Mouse (Mus musculus) midbrain, embryonic 13.5 days (tissue): ENCODE data around the gene Rhbg. TPM values are rescaled to one million over a fixed set of nuclear protein-coding genes. Genes with fewer than 3 reads are reported as not detected.

Experiments used
- ATAC-seq: fragments of 200-750 bp; cut with Nextera tagmentation; 2 replicates; pipeline ENCODE4 v1.8.0; 2017; ENCODE audit warnings: mild to moderate bottlenecking, moderate TSS enrichment, moderate library complexity
- H3K27ac ChIP-seq: fragments of 300-500 bp; sonication (generic); 2 replicates; pipeline ENCODE4 v1.5.1; 2015; ENCODE audit warnings: inconsistent platforms, mild to moderate bottlenecking, moderate library complexity
- H3K27me3 ChIP-seq: fragments of 300-500 bp; sonication (generic); 2 replicates; pipeline ENCODE4 v1.6.1; 2015; ENCODE audit warnings: mild to moderate bottlenecking, inconsistent platforms
- H3K36me3 ChIP-seq: fragments of 300-500 bp; sonication (generic); 2 replicates; pipeline ENCODE4 v1.6.1; 2015; ENCODE audit warnings: mild to moderate bottlenecking, inconsistent platforms
- H3K4me1 ChIP-seq: fragments of 300-500 bp; sonication (generic); replicated peaks from 2 replicates; pipeline ENCODE4 v1.6.1; 2015; ENCODE audit warnings: inconsistent platforms
- H3K4me2 ChIP-seq: fragments of 300-500 bp; sonication (generic); replicated peaks from 2 replicates; pipeline ENCODE4 v1.6.1; 2015; ENCODE audit warnings: moderate library complexity, mild to moderate bottlenecking, inconsistent platforms
- H3K4me3 ChIP-seq: fragments of 300-500 bp; sonication (generic); replicated peaks from 2 replicates; pipeline ENCODE4 v1.5.1; 2015; ENCODE audit warnings: mild to moderate bottlenecking, inconsistent platforms
- H3K9ac ChIP-seq: fragments of 300-500 bp; sonication (generic); replicated peaks from 2 replicates; pipeline ENCODE4 v1.6.1; 2015; ENCODE audit warnings: mild to moderate bottlenecking, inconsistent platforms
- H3K9me3 ChIP-seq: fragments of 300-500 bp; sonication (generic); 2 replicates; pipeline ENCODE4 v1.6.1; 2016; ENCODE audit warnings: mild to moderate bottlenecking, inconsistent platforms
- WGBS: fragments of 180-500 bp; shearing (Covaris S2); methylation state at CpG from one replicate; pipeline ENCODE4 v1.1.7; 2015; 5-methylcytosine and 5-hydroxymethylcytosine counted together
- polyA plus RNA-seq: library from polyadenylated mRNA; unstranded; fragments of >200 nt; fragmentation: Nextera tagmentation; extraction: Ambion mirVana; gene quantifications from 2 replicates; pipeline ENCODE4 v1.2.1, GENCODE M21; 2015

Gene Rhbg
- polyA plus RNA-seq, 1 experiment from 2014 or later, result not detected

DNA sequence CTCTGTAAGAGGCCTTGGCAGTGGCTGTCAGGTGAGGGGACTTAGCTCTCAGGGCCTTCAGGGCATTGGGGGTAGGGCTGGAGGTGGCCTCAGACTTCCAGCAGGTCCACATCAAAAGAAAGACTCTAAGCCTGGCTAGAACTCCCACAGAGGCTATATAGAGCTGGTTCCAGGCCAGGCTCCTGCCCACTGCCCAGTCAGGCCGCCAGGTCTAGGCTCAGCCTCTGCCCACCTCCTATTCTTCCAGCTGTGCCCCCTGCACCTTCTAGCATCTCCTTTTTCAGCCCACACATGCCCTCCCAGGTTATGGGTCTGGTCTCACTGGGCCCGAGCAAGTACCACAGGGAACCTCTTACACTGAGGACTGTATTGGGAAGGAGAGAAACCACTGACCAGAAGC, 29.6 kb downstream of the Rhbg start:
- peaks cover 71% of the 10 kb centered on the region for H3K36me3 ChIP-seq
- H3K4me1 ChIP-seq, result peaks cover 98% of the 10 kb centered on the region

GRCm38 (mm10) chr3:88222446-88222845, 32.1 kb downstream of the Rhbg start:
- H3K4me2 ChIP-seq, result peak overlapping the region; percentile 23; the same call in 1 of the 2 replicates
- 48% methylated on average over 6 of the region's 6 CpGs for WGBS
- H3K36me3 ChIP-seq, result peaks cover 53% of the 10 kb centered on the region
- peak; percentile 3; the same call in 1 of the 2 replicates for ATAC-seq
- no peaks in the 10 kb centered on the region for H3K9me3 ChIP-seq
- H3K27me3 ChIP-seq, result peaks cover 60% of the 10 kb centered on the region
- H3K9ac ChIP-seq, result no peak overlapping the region; the same call in 1 of the 2 replicates
- no peak overlapping the region for H3K4me3 ChIP-seq
- H3K27ac ChIP-seq, result peak overlapping the region; percentile 96
- peaks cover 95% of the 10 kb centered on the region for H3K4me1 ChIP-seq

More for the DNA sequence above, 29.6 kb downstream of the Rhbg start:
- Histone ChIP-seq H3K9me3 (no peaks in the 10 kb centered on the region), H3K9ac (no peak overlapping the region; the same call in 1 of the 2 replicates), H3K4me2 (0 out of 2 replicates have a peak overlapping the region, but pooled peaks have one; percentile 1), H3K27ac (peak overlapping the region; percentile 96), H3K27me3 (peaks cover 49% of the 10 kb centered on the region), H3K4me3 (no peak overlapping the region)
- 53% methylated on average over 2 of the region's 2 CpGs for WGBS
- ATAC-seq, result no peak

- Histone ChIP-seq H3K9me3 (no peaks in the 10 kb centered on the region), H3K27ac (peak overlapping the region; percentile 96), H3K4me2 (peak overlapping the region; percentile 74), H3K9ac (peak overlapping the region; percentile 61; the same call in 1 of the 2 replicates), H3K4me3 (no peak overlapping the region), H3K27me3 (peaks cover 67% of the 10 kb centered on the region), H3K36me3 (peaks cover 48% of the 10 kb centered on the region), H3K4me1 (peaks cover 95% of the 10 kb centered on the region)
- peak; percentile 80 for ATAC-seq
- 32% methylated on average over 12 of the region's 12 CpGs for WGBS
These were observed 32.8 kb downstream of the Rhbg start for GRCm38 (mm10) chr3:88221519-88222390.

DNA sequence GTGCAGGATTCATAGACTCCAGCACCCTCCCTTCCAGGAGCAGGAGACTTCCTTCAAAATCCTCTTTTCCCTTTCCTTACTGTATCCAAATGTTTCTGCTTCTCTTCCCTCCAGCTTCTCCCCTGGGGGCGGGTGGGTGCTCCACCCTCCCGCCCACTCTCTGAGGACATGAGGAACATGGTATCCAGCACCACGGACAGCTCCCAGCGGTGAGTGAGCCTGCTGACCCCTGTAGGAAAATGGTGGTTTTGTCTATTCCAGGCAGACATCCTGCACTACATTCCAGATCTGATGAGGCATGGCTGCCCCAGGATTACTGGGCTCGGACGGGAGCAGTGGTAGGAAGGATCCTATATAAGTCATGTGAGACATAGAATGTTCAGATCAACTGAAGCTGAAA, 33.7 kb downstream of the Rhbg start:
- WGBS, result 2% methylated on average over 6 of the region's 6 CpGs
- H3K27me3 ChIP-seq, result peaks cover 74% of the 10 kb centered on the region
- peak overlapping the region; percentile 74 for H3K4me2 ChIP-seq
- peaks cover 95% of the 10 kb centered on the region for H3K4me1 ChIP-seq
- no peaks in the 10 kb centered on the region for H3K9me3 ChIP-seq
- H3K36me3 ChIP-seq, result peaks cover 47% of the 10 kb centered on the region
- peak overlapping the region; percentile 96 for H3K27ac ChIP-seq
- no peak for ATAC-seq
- peak overlapping the region; percentile 61 for H3K9ac ChIP-seq
- peak overlapping the region; percentile 22; the same call in 1 of the 2 replicates for H3K4me3 ChIP-seq

GRCm38 (mm10) chr3:88219940-88220339, 34.6 kb downstream of the Rhbg start:
- H3K4me2 ChIP-seq, result peak overlapping the region; percentile 74
- H3K4me3 ChIP-seq, result peak overlapping the region; percentile 22
- peaks cover 79% of the 10 kb centered on the region for H3K27me3 ChIP-seq
- H3K9ac ChIP-seq, result peak overlapping the region; percentile 61
- peak overlapping the region; percentile 96 for H3K27ac ChIP-seq
- WGBS, result 10% methylated on average over 9 of the region's 9 CpGs
- peaks cover 95% of the 10 kb centered on the region for H3K4me1 ChIP-seq
- 0 out of 2 replicates have a peak, but pooled peaks have one; percentile 15 for ATAC-seq
- peaks cover 43% of the 10 kb centered on the region for H3K36me3 ChIP-seq
- H3K9me3 ChIP-seq, result no peaks in the 10 kb centered on the region

DNA sequence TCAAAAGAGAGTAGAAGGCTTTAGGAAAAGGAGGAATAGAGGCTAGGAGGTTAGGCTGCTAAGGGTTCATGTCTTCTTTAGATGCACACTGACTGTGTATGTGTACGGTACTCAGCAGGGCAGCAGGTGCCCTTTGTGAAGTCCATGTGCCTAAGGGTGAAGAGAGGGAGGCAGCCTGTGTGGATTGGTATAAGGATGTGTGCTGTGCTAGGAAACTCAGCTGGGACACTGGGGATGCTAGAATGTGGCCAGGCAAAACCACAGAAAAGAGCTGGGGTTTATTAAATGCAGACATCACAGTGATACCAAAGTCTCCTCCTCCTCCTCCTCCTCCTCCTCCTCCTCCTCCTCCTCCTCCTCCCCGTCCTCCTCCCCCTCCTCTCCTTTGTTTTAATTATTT, 36.8 kb downstream of the Rhbg start:
- no peak for ATAC-seq
- peak overlapping the region; percentile 74 for H3K4me2 ChIP-seq
- H3K9me3 ChIP-seq, result no peaks in the 10 kb centered on the region
- WGBS, result 45% methylated on average over 1 of the region's 2 CpGs
- peak overlapping the region; percentile 96 for H3K27ac ChIP-seq
- peak overlapping the region; percentile 96 for H3K9ac ChIP-seq
- H3K4me1 ChIP-seq, result peaks cover 94% of the 10 kb centered on the region
- H3K4me3 ChIP-seq, result peak overlapping the region; percentile 67
- H3K36me3 ChIP-seq, result peaks cover 22% of the 10 kb centered on the region
- H3K27me3 ChIP-seq, result peaks cover 83% of the 10 kb centered on the region

GRCm38 (mm10) chr3:88216534-88217326, 37.8 kb downstream of the Rhbg start:
- Histone ChIP-seq H3K36me3 (peaks cover 24% of the 10 kb centered on the region), H3K27ac (peak overlapping the region; percentile 96), H3K27me3 (peaks cover 91% of the 10 kb centered on the region), H3K4me2 (peak overlapping the region; percentile 74), H3K9ac (peak overlapping the region; percentile 96), H3K4me1 (peaks cover 94% of the 10 kb centered on the region), H3K4me3 (peak overlapping the region; percentile 67), H3K9me3 (no peaks in the 10 kb centered on the region)
- 14% methylated on average over 7 of the region's 7 CpGs for WGBS
- ATAC-seq, result no peak

DNA sequence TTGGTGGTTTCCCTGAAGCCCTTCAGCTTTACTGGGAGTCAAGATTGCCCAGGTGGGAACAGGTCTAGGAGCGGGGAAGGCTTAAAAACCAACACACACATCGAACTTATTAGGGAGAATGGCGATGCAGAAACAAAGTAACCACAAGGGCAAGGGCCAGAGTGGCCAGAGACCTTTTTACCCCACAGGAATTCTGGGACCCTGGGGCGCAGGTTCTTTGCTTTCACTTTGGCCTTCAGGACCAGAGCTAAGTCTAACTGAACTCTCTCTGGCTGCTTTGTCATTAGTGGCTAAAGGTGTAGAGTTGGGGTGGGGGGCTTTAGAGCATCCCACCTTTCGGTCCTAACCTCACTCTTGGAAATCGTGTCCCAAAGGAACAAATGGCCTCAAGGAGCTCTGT, 38.4 kb downstream of the Rhbg start:
- Histone ChIP-seq H3K36me3 (peaks cover 25% of the 10 kb centered on the region), H3K4me1 (peaks cover 89% of the 10 kb centered on the region), H3K27me3 (peaks cover 93% of the 10 kb centered on the region), H3K9me3 (no peaks in the 10 kb centered on the region), H3K9ac (peak overlapping the region; percentile 96), H3K27ac (peak overlapping the region; percentile 96), H3K4me2 (peak overlapping the region; percentile 74), H3K4me3 (peak overlapping the region; percentile 67)
- ATAC-seq, result no peak
- WGBS, result 10% methylated on average over 6 of the region's 6 CpGs

DNA sequence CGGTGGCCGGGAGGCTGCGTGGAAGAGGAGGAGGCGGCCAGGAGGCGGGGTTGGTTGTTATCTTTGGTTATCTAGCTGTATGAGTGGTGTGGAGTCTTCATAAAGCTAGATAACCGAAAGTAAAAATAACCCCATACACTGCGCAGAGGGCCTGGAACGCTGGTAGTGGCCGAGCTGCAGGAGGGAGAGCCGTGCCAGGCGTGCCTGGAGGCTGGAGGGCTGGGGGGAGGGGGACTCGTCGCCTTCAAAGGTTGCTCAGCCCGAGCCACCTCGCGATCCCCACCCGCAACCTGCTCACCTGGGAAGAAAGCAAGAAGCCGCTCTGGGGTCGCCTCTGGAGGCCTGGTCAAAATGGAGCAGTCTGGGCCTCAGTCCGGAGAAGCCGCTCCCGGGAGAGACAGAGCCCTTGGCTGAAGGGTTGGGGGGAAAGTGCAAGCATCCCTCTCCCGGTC, 38.9 kb downstream of the Rhbg start:
- WGBS, result 3% methylated on average over 23 of the region's 23 CpGs

DNA sequence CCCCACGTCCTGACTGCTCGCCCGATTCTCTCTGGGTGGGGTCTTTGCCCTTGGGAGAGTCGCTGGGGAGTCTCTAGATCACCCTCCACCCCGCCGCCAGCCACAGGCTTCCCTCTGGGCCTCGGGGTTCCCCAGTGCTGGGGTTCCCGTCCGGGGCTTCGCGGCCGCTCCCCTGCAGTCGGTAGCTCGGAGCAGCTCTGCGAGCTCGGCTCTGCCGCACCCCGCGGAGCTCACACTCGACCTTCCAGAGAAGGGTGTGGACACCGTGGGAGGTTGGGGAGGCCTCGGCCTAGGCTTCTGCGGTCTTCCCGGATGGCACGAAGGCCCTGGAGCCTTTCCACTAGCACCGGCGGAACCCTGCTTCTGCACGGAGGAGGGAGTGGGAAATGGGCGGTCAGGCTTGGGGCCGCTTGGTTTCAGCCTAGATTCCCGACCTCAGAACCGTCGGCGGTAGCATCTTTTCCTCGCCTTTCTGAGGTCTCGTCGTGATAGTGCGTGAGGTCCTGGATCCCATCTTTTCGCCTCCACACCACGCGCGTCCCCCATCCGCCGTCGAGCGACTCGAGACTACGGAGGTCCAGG, 39.4 kb downstream of the Rhbg start:
- WGBS, result 1% methylated on average over 48 of the region's 48 CpGs
- H3K27me3 ChIP-seq, result peaks cover 93% of the 10 kb centered on the region
- H3K4me3 ChIP-seq, result peak overlapping the region; percentile 67
- H3K36me3 ChIP-seq, result 0 out of 2 replicates have a peak, but pooled peaks cover 19% of the 10 kb centered on the region
- no peaks in the 10 kb centered on the region for H3K9me3 ChIP-seq
- H3K27ac ChIP-seq, result peak overlapping the region; percentile 96
- H3K4me2 ChIP-seq, result peak overlapping the region; percentile 74
- peak; percentile 14; the same call in 1 of the 2 replicates for ATAC-seq
- peak overlapping the region; percentile 96 for H3K9ac ChIP-seq
- H3K4me1 ChIP-seq, result peaks cover 88% of the 10 kb centered on the region

More for the DNA sequence above, 38.9 kb downstream of the Rhbg start:
- peaks cover 93% of the 10 kb centered on the region for H3K27me3 ChIP-seq
- H3K36me3 ChIP-seq, result peaks cover 22% of the 10 kb centered on the region
- H3K4me2 ChIP-seq, result peak overlapping the region; percentile 74
- no peak for ATAC-seq
- H3K4me1 ChIP-seq, result peaks cover 88% of the 10 kb centered on the region
- H3K9me3 ChIP-seq, result no peaks in the 10 kb centered on the region
- peak overlapping the region; percentile 96 for H3K9ac ChIP-seq
- H3K27ac ChIP-seq, result peak overlapping the region; percentile 96
- H3K4me3 ChIP-seq, result peak overlapping the region; percentile 67

DNA sequence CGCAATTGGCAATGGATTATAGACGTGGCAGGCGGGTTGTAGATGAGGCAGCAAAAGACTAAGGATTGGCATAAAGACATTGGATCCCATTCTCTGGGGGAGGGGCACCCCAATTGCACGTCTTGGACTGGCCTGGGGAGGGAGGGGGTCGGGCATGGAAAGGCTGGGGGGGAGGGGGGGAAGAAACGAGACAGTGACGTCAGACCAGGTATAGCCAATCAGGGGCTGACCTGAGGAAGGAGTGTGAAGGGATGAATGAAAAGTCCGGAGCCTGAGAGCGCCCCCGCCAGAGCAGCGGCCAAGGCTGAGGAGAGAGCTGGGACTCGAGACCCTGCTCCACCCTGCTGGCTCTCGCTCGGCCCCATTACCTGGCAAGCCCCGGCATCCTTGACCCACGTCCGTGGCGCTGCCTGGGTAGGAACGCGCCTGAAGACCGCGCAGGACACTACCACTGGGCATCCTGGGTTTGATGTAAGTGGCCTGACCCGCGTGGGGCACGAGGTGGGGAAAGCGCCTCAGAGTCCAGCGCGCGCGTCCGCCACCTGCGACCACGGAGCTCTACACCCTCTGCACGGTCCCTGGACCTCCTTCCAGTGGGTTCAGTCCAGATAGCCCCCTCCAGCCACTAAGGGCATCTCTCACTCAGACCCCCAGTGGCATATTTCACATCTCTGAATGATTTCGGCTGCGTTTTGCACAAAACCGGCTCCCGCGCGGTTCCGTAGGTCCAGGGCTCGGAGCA, 40.1 kb downstream of the Rhbg start:
- Histone ChIP-seq H3K36me3 (0 out of 2 replicates have a peak, but pooled peaks cover 19% of the 10 kb centered on the region), H3K27me3 (peaks cover 93% of the 10 kb centered on the region), H3K9me3 (no peaks in the 10 kb centered on the region), H3K4me2 (peak overlapping the region; percentile 74), H3K27ac (peak overlapping the region; percentile 96), H3K4me1 (peaks cover 88% of the 10 kb centered on the region), H3K9ac (peak overlapping the region; percentile 96), H3K4me3 (peak overlapping the region; percentile 67)
- peak; percentile 86 for ATAC-seq
- WGBS, result 4% methylated on average over 42 of the region's 42 CpGs
